Mouse (Mus musculus): ENCODE data around the gene Spg21. TPM values are rescaled to one million over a fixed set of nuclear protein-coding genes. Genes with fewer than 3 reads are reported as not detected.

Gene Spg21
- polyA plus RNA-seq, 1 experiment from 2014 or later = 144 TPM

- no peaks in the 10 kb centered on the region for H3K27me3 ChIP-seq
- peaks cover 19% of the 10 kb centered on the region; the same call in 1 of the 2 replicates for H3K4me1 ChIP-seq
- 0 out of 2 replicates have a peak within 1 kb of the TSS, but pooled peaks have one; percentile 15 for H3K9ac ChIP-seq
- peak within 1 kb of the TSS; percentile 35 for H3K4me3 ChIP-seq (replicated peaks)
- no peak within 1 kb of the TSS for H3K27ac ChIP-seq (replicated peaks)
- H3K9me3 ChIP-seq (replicated peaks) = no peaks in the 10 kb centered on the region
- 6% methylated on average over 25 of the region's 25 CpGs for WGBS
- H3K4me2 ChIP-seq (replicated peaks) = peak within 1 kb of the TSS; percentile 66
- 0 out of 2 replicates have a peak, but pooled peaks have one; percentile 18 for ATAC-seq (ENCODE audit: insufficient number of reproducible peaks, low FRiP score, low TSS enrichment, low read depth)
- H3K36me3 ChIP-seq = no peaks in the 10 kb centered on the region
These were observed 59.2 kb downstream of the Spg21 start, which contains the start of gene Ankdd1a for GRCm38 (mm10) chr9:65519807-65520504. TSS of gene Ankdd1a (minus strand) at chr9:65520193.

DNA sequence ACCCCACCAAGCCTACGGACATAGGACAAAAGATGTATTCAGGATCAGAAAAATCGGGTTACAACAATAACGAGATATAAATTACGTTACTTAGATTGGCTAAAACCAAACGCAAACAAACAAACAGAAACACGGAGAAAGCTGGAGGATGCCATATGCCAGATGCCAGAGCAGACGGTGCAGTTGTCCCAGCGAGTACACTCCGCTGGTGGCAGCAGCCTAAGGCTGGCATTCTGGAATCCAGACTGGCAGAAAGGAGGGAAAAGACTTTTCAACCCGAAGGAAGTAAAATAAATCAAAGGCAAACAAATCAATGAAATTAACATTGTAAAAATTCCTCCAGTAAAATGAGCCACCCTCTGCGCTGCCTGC lies 59.7 kb downstream of the Spg21 start:
- Histone ChIP-seq H3K27me3 (no peaks in the 10 kb centered on the region), H3K36me3 (no peaks in the 10 kb centered on the region), H3K27ac (replicated peaks) (no peak overlapping the region), H3K4me2 (replicated peaks) (peak overlapping the region; percentile 66), H3K4me3 (replicated peaks) (peak overlapping the region; percentile 35), H3K9me3 (replicated peaks) (no peaks in the 10 kb centered on the region), H3K4me1 (peaks cover 19% of the 10 kb centered on the region; the same call in 1 of the 2 replicates), H3K9ac (0 out of 2 replicates have a peak overlapping the region, but pooled peaks have one; percentile 15)
- ATAC-seq (ENCODE audit: insufficient number of reproducible peaks, low FRiP score, low TSS enrichment, low read depth) = no peak
- WGBS = 14% methylated on average over 11 of the region's 11 CpGs

GRCm38 (mm10) chr9:65523611-65524364 lies 63.0 kb downstream of the Spg21 start:
- H3K4me1 ChIP-seq = peaks cover 19% of the 10 kb centered on the region; the same call in 1 of the 2 replicates
- no peaks in the 10 kb centered on the region for H3K36me3 ChIP-seq
- no peak overlapping the region for H3K9ac ChIP-seq
- 23% methylated on average over 14 of the region's 14 CpGs for WGBS
- H3K4me3 ChIP-seq (replicated peaks) = no peak overlapping the region
- no peaks in the 10 kb centered on the region for H3K9me3 ChIP-seq (replicated peaks)
- H3K27ac ChIP-seq (replicated peaks) = no peak overlapping the region
- H3K27me3 ChIP-seq = no peaks in the 10 kb centered on the region
- peak overlapping the region; percentile 24; the same call in 1 of the 2 replicates for H3K4me2 ChIP-seq (replicated peaks)
- ATAC-seq (ENCODE audit: insufficient number of reproducible peaks, low FRiP score, low TSS enrichment, low read depth) = peak; percentile 71; the same call in 1 of the 2 replicates

GRCm38 (mm10) chr9:65525445-65526195 lies 64.9 kb downstream of the Spg21 start:
- Histone ChIP-seq H3K27me3 (no peaks in the 10 kb centered on the region), H3K9me3 (replicated peaks) (no peaks in the 10 kb centered on the region), H3K9ac (no peak overlapping the region), H3K4me2 (replicated peaks) (no peak overlapping the region), H3K36me3 (no peaks in the 10 kb centered on the region), H3K27ac (replicated peaks) (no peak overlapping the region), H3K4me3 (replicated peaks) (no peak overlapping the region), H3K4me1 (peaks cover 11% of the 10 kb centered on the region; the same call in 1 of the 2 replicates)
- 78% methylated on average over 10 of the region's 10 CpGs for WGBS
- no peak for ATAC-seq (ENCODE audit: insufficient number of reproducible peaks, low FRiP score, low TSS enrichment, low read depth)

DNA sequence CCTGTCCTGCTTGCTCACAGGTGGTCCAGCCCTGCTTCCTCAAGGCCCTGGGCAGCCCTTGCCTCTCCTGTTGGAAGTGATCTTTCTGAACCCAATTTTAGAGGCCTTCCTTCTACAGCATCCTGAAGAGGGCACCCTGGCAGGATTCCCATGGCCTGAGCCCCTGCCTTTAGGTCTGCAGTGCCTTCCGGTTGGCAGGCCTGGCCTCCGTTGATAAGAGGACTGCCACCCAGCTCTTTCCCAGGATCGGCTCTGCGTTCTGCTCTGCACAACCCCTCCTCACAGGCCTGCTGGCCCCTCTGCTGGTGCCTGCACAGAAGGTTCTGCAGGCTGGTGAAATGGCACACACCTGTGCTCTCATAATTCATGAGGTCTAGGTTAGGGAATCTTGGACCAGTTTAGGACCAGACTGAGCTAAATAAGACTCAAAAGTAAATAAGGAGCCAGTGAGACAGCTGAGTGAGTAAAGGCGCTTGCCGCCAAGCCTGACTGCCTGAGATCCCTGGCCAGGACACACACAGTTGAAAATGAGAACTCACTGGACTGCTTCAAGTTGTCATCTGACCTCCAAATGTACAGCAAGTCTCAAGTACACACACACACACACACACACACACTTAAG lies 67.8 kb downstream of the Spg21 start:
- no peak overlapping the region for H3K4me2 ChIP-seq (replicated peaks)
- ATAC-seq (ENCODE audit: insufficient number of reproducible peaks, low FRiP score, low TSS enrichment, low read depth) = no peak
- H3K4me3 ChIP-seq (replicated peaks) = no peak overlapping the region
- 88% methylated on average over 6 of the region's 6 CpGs for WGBS
- no peak overlapping the region for H3K9ac ChIP-seq
- H3K27ac ChIP-seq (replicated peaks) = no peak overlapping the region
- H3K36me3 ChIP-seq = no peaks in the 10 kb centered on the region
- H3K27me3 ChIP-seq = no peaks in the 10 kb centered on the region
- H3K4me1 ChIP-seq = peaks cover 6% of the 10 kb centered on the region; the same call in 1 of the 2 replicates
- H3K9me3 ChIP-seq (replicated peaks) = no peaks in the 10 kb centered on the region

DNA sequence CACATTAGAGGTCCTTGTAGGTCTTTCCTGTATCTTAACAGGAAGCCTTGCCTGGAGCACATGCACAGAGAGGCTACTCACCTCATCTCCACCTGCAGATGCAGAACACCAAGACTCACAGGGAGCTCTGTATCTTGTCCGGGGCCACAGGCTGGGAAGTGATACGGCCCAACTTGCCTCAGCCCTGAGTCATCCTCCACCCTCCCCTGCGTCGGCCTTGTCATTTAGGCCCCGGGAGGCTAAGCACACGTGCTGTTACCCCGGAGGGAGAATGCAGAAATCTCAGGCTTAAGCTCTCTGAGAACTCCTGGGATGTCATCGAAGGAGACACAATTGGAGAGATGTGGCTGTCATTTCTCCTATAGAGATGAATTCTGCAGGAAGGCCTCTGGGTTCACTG lies 68.9 kb downstream of the Spg21 start:
- ATAC-seq (ENCODE audit: insufficient number of reproducible peaks, low FRiP score, low TSS enrichment, low read depth) = no peak
- no peak overlapping the region for H3K9ac ChIP-seq
- no peaks in the 10 kb centered on the region for H3K36me3 ChIP-seq
- H3K27ac ChIP-seq (replicated peaks) = no peak overlapping the region
- H3K27me3 ChIP-seq = no peaks in the 10 kb centered on the region
- H3K4me2 ChIP-seq (replicated peaks) = no peak overlapping the region
- H3K4me3 ChIP-seq (replicated peaks) = no peak overlapping the region
- no peaks in the 10 kb centered on the region for H3K9me3 ChIP-seq (replicated peaks)
- 44% methylated on average over 8 of the region's 8 CpGs for WGBS
- peaks cover 3% of the 10 kb centered on the region; the same call in 1 of the 2 replicates for H3K4me1 ChIP-seq

GRCm38 (mm10) chr9:65531283-65531682 lies 70.5 kb downstream of the Spg21 start:
- Histone ChIP-seq H3K4me1 (peaks cover 3% of the 10 kb centered on the region; the same call in 1 of the 2 replicates), H3K4me3 (replicated peaks) (no peak overlapping the region), H3K27ac (replicated peaks) (no peak overlapping the region), H3K9me3 (replicated peaks) (no peaks in the 10 kb centered on the region), H3K36me3 (no peaks in the 10 kb centered on the region), H3K9ac (no peak overlapping the region), H3K27me3 (no peaks in the 10 kb centered on the region), H3K4me2 (replicated peaks) (no peak overlapping the region)
- 71% methylated on average over 5 of the region's 5 CpGs for WGBS
- peak; percentile 65; the same call in 1 of the 2 replicates for ATAC-seq (ENCODE audit: insufficient number of reproducible peaks, low FRiP score, low TSS enrichment, low read depth)

DNA sequence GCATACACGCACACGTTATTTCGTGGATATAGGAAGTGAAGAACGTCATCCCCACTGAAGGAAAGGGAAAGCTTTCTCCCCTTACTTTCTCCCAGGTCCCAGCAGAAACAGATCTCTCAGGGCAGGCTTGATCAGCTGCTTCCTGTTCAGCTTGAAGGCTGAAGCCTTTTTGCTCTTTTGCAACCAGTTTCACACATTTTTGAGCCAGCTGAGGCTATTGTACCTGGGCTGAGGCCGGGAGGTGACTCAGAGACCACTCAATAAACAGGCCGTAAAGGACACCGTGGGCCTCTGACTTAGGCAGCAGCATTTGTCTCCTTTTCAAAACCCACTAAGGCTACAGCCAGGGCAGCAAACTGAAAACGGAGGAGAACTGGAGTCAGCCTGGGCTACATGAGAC lies 72.2 kb downstream of the Spg21 start:
- no peak overlapping the region for H3K27ac ChIP-seq (replicated peaks)
- 75% methylated on average over 8 of the region's 8 CpGs for WGBS
- ATAC-seq (ENCODE audit: insufficient number of reproducible peaks, low FRiP score, low TSS enrichment, low read depth) = no peak
- H3K27me3 ChIP-seq = no peaks in the 10 kb centered on the region
- H3K36me3 ChIP-seq = no peaks in the 10 kb centered on the region
- H3K4me3 ChIP-seq (replicated peaks) = no peak overlapping the region
- no peak overlapping the region for H3K4me2 ChIP-seq (replicated peaks)
- H3K9ac ChIP-seq = no peak overlapping the region
- H3K4me1 ChIP-seq = peaks cover 3% of the 10 kb centered on the region; the same call in 1 of the 2 replicates
- H3K9me3 ChIP-seq (replicated peaks) = no peaks in the 10 kb centered on the region

DNA sequence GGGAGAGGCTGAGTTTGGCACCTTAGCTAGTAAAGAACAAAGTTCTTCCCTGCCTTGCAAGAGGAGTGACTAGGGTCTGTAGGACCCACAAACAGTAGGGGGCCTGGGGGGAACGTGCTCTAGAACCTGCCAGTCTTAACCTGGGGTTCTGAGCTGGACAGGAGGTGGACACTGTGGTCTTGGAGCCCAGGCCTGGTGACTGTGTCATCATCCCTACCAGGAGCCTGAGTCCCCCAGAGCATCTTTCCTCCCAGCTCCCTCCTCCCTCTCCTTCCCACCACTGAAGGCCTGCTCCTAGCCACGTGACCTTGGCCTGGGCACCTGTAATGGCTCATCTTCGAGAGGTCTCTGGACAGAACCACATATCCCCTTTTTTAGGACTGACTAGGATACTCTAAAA lies 73.4 kb downstream of the Spg21 start:
- Histone ChIP-seq H3K4me3 (replicated peaks) (no peak overlapping the region), H3K36me3 (no peaks in the 10 kb centered on the region), H3K9ac (no peak overlapping the region), H3K27me3 (no peaks in the 10 kb centered on the region), H3K4me2 (replicated peaks) (no peak overlapping the region), H3K4me1 (peaks cover 3% of the 10 kb centered on the region; the same call in 1 of the 2 replicates), H3K9me3 (replicated peaks) (no peaks in the 10 kb centered on the region), H3K27ac (replicated peaks) (no peak overlapping the region)
- 90% methylated on average over 3 of the region's 3 CpGs for WGBS
- ATAC-seq (ENCODE audit: insufficient number of reproducible peaks, low FRiP score, low TSS enrichment, low read depth) = no peak

DNA sequence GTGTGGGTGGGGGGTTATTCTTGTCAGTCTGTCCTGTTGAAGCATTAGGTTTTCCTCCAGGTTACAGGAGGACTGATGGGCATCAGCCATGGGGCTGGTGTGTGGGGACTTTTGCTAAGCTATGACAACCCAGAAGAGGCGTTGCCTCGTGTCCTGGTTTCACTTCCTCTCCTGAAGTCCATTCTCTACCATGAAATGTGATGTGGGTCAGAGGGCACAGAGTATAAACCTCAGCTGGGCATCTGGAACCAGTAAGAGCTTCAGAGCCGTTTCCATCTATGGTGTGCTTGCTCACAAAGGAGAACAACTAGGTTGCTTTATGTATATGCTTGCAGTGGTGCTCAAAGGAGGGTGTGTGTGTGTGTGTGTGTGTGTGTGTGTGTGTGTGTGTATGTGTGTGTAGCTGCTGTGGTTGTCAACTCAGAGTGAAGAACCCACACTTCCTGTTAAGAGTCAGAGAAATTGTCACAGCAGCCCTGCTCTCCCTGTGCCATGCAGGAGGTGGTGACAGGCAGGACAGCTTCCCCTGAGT lies 74.5 kb downstream of the Spg21 start:
- Histone ChIP-seq H3K27ac (replicated peaks) (no peak overlapping the region), H3K4me2 (replicated peaks) (no peak overlapping the region), H3K4me3 (replicated peaks) (no peak overlapping the region), H3K4me1 (peaks cover 3% of the 10 kb centered on the region; the same call in 1 of the 2 replicates), H3K9me3 (replicated peaks) (no peaks in the 10 kb centered on the region), H3K36me3 (no peaks in the 10 kb centered on the region), H3K9ac (no peak overlapping the region), H3K27me3 (no peaks in the 10 kb centered on the region)
- ATAC-seq (ENCODE audit: insufficient number of reproducible peaks, low FRiP score, low TSS enrichment, low read depth) = no peak
- WGBS = 49% methylated on average over 3 of the region's 3 CpGs
